Mouse (Mus musculus) liver, postnatal 0 days (tissue): Measurements from ENCODE around the gene Cflar.

Source experiments
- CTCF ChIP-seq: sonication (generic); IDR thresholded peaks from 2 replicates; pipeline ENCODE4 v1.5.1; 2016; ENCODE audit warnings: antibody characterized with exemption, low read depth
- EP300 ChIP-seq: IDR thresholded peaks from 2 replicates; pipeline ENCODE4 v1.6.1; 2016; ENCODE audit warnings: antibody characterized with exemption, low read depth, mild to moderate bottlenecking

GRCm38 (mm10) chr1:58775361-58775760 lies 64.1 kb downstream of the Cflar start:
- TF ChIP-seq CTCF (no peak), EP300 (no peak)
